Mouse (Mus musculus) common myeloid progenitor, adult 5-6 weeks (primary cell): ENCODE measurements around the gene Atp5f1. TPM values are rescaled to one million over a fixed set of nuclear protein-coding genes. Genes with fewer than 3 reads are reported as not detected.
"Not testable (repeated sequence)": the region's sequence is repeated elsewhere in the genome, so short reads cannot be mapped to it uniquely, and the experiment has no call there.

ENCODE experiments used
- ATAC-seq: replicated peaks from 2 replicates; pipeline ENCODE4 v1.8.0; 2016; ENCODE audit warnings: low read depth, mild to moderate bottlenecking, moderate TSS enrichment, inconsistent platforms; ENCODE audit not compliant: poor library complexity, severe bottlenecking
- total RNA-seq: library from RNA; stranded (forward); fragments of 200-1000, 187-1606 nt; gene quantifications from 2 replicates; pipeline ENCODE4 v1.2.3, GENCODE M21; 2017

Atp5f1 gene
- total RNA-seq = 452 and 491 TPM in 2 replicates

DNA sequence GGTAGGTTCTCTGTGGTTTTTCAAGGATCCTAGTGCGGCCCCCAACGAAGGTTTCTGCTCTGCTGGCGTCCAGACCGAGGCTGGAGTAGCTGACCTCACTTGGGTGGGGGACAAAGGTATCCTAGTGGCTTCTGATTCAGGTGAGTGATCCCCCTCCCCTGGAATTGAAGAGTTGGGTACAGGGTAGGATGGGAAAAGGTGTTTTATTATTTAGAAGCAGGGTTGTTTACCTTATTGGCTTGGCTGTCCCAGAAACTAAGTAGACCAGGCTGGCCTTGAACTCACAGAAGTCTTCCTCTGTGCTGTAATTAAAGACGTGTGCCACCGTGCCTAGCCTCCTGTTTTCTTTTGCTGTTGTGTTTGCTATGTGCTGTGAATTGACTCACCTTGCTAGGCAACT, at the start of gene Atp5f1:
Gene Atp5f1 (minus strand): TSS at position 101 of the 400 bp plus-strand sequence.
- ATAC-seq = no peak

DNA sequence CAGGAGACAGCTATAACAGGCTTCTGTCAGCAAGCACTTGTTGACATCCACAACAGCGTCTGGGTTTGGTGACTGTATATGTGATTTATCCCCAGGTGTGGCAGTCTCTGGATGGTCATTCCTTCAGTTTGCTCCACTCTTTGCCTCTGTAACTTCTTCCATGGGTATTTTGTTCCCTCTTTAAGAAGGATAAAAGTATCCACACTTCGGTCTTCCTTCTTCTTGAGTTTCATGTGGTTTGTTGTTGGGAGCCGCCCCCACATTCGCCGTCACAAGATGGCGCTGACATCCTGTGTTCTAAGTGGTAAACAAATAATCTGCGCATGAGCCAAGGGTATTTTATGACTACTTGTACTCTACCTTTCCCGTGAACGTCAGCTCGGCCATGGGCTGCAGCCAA, 43.5 kb upstream of the Atp5f1 start:
- ATAC-seq = not testable (repeated sequence)

DNA sequence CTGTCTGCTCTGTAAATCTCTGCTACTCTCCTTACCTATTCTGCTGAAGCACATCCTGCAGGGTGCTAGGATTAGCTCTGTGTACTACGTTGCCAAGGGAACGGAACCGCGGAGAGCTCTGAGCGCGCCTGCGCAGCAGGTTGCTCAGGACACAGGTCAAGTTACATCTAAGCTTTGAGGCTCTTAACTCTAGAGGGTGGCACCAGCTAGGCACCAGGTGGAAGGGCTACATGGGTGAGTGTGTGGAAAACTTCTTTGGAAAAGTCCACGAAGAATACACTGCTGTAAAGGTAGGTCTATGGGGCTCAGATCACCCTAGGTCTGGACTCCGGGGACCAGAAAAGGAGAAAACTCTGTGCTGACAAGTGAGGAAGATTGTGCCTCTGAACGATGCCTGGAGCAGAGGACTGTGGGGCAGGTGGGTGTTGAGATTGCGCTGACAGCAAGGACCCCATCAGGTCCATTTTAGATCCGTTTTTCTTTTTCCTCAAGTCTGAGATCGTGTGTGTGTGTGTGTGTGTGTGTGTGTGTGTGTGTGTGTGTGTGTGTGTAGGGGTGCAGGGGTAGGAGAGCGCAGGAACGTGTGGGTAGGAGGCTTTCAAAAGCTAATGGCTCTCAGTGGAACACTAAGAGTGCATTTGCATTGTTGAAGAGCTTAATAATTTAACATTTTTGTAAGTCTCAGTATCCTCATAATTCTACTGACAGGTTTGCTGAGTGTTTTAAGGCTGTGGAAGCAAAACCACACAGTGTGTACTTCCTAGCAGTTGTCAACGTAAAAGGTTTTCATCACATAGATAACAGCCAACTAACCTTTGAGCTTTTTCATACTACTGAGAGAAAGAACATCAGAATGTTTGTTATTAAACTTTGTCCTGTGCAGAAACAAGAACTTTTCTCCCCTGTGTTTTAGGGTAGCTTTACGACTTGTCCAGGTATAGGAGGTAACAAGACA, 41.8 kb upstream of the Atp5f1 start:
- ATAC-seq = peak; percentile 98

DNA sequence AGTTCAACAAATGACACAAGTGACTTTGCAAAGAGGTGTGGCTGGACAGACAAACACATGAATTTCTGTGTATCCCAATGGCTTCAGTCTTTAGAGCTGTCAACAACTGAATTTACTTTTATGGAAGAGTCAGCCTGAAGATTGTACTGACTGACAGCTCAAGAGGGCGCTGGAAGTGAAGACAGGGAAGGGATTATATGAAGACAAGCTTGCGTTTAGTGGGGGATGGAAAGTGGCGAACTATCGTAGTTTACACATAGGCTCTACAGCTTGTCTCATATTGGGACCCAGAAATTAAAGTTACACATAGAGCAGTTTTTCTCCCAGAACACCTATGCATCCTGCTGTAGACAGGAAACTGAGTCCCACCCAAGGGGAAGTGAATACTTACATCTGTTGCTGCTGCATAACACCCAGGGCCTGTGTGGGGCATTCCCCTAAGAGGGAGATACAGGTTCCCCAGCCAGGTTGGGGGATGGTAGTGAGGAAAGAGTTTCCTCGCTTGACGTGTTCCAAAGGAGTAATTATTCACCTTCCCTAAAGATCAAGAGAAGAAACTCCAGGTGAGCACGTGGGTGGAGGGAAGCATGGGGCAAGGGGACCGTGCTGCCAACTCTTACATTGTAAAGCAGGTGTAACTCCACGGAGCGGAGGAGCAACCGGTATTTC, 40.9 kb upstream of the Atp5f1 start:
- peak; percentile 10; the same call in 1 of the 2 replicates for ATAC-seq

DNA sequence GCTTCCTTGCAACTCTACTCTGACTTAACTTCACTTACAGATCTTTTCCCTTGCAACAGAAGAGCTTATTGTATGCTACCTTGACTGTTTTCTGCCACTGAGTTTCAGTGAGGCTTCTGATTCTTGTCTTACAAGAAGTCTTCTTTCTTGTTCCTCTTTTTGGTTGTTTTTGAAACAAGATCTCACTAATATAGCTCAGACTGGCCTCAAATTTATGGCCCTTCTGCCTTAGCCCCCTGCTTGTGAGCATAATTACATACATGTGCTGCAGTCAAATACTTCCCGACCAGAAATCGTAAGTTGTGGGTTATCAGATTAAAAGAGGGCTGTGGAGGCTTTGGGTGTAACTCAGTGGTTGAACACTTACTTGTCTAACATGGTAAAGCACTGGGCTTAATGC, 34.8 kb upstream of the Atp5f1 start:
- ATAC-seq = peak; percentile 74

DNA sequence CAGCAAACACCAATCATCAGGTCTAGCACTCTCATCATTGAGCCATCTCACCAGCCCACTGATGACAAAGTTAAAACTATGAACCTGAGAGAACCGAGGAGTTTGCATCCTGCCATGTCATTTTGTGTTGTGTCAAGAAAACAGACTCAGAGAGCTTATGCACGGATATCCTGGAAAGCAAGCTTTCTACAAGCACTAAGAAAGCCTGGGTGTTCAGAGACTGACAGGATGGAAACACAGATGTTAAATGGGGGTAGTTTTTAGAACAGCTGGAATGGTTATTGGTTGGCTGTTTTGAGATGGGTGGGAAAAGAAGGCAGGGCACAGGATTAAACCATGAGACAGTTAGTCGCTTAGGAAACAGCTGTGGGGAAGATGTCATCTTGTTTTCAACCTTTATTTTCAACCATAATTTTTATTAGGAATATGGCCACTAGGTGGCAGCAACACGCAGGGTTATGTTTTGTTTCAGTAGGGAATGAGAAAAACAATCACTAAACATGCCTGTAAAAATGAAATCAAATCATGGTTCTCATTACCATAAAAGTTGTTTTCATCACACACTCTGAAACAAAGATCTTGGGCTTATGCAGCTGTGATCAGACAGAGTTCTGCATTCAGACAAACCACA, 31.9 kb upstream of the Atp5f1 start:
- ATAC-seq = peak; percentile 71

DNA sequence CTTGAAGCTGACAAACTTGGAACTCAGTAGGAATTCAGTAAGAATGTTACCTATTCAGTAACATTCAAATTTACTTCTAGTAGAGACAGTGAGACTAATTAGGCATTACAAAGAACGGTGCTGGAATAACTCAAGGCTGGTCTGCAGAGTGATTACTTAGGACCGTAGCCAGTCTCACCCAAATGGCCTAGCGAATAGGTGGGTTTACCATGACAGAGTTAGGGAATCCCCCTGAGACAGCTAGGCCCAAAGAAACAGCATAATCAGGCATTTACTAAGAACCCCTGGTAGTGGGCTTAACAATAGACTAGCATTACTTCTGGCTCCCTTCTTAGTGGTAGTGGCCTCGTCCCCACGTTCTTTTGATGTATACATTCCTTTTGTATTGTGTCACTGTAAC, 29.7 kb upstream of the Atp5f1 start:
- not testable (repeated sequence) for ATAC-seq

DNA sequence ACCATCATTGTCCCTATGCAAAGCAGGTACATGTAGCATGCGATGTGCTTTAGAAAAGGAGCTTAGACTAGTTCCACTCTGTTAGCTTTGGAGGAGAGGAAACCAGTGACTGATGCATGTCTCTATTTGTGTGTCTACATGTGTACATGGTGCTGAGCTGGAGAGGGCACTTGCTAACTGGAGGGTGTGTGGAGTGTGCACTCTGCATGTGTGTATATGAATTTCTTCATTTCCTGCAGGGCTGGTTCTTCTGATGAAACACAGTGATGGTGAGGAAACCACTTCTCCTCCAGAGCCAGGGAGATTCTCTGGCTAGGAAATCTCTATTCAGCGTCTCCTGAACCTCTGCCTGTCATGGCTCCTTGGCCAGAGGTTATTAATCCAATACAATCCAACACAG, 14.3 kb upstream of the Atp5f1 start:
- peak; percentile 70 for ATAC-seq

DNA sequence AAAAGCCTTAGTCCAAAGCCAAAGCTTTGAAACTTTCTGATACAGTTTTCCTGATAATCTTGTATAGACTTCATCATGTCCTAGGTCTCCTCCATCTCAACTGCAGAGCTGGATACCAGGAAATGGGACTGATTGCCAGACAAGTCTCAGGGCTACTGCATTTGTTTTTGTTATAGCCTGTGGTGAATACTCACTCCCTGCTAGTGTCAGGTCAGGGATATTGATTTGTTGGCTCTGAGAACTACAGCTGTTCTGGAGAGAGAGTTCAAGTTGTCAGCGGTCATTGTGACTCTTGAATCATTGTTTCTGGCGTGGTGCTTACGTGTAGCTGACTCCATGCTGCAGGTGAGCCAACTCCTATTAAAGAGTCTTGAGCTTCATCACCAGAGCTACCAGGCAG, 13.5 kb upstream of the Atp5f1 start, which contains the start of gene Ovgp1:
Gene Ovgp1 (plus strand): TSS at position 301 of the 400 bp plus-strand sequence.
- no peak for ATAC-seq

DNA sequence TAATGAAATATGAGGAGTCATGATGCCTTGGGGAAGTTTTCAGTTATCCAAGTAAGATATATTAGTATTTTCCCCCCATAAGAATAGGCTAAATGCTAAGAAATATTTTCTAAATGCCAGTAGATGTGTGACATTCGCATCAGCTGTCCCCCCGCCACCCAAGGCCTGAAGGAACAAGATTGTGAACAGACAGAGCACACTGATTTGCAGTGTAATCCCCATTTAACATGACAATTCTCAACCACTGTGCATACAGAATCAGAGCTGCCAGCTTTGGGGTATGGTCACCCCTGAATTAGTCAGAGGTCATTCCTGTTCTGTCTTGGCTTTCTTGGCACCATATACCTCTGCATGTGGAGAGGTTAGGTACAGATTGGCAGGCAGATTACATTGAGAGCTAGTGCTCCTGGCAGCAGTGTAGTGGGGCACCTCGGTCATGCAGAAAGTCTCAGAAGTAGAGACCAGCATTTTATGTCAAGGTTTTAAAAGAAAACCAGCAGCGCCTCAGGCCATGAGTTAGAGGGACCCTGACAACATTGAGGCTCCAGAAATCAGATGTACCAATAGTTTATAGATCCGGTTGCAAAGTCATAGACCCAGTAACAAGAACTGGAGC, 12.0 kb upstream of the Atp5f1 start:
- ATAC-seq = no peak

DNA sequence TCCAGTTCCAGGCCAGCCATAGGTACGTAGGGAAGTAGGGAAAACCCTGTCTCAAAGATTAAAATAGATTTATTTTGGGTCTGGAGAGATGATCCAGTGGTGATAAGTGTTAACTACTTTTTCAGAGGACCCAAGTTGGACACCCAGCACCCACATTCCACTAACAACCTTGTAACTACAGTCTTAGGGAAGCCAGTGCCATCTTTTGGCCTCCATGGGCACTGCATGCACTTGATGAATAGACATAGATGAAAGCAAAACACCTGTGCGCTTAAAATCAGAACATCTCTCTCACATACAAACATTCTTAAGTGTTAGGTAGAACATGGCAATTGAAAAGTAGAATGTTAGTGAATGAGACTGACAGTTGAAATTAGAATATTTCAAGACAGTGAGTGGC, 801 bp upstream of the Atp5f1 start:
- no peak for ATAC-seq

DNA sequence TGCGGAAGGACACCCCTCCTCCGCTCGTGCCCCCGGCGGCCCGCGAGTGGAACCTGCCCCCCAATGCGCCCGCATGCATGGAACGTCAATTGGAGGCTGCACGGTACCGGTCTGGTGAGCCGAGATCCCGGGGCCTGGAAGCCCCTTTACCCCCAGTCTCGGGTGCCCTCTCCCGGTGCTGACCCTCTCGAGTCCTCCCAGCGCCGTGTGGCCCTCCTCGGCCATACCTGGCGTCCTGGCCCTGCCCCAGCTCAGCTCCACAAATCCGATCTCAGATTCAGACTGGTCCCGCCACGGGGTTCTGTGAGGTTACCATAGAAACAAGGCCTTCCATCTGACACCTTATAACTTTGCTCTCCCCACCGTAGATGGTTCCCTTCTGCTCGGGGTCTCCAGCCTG, 314 bp downstream of the Atp5f1 start:
- ATAC-seq = no peak; the same call in 1 of the 2 replicates

DNA sequence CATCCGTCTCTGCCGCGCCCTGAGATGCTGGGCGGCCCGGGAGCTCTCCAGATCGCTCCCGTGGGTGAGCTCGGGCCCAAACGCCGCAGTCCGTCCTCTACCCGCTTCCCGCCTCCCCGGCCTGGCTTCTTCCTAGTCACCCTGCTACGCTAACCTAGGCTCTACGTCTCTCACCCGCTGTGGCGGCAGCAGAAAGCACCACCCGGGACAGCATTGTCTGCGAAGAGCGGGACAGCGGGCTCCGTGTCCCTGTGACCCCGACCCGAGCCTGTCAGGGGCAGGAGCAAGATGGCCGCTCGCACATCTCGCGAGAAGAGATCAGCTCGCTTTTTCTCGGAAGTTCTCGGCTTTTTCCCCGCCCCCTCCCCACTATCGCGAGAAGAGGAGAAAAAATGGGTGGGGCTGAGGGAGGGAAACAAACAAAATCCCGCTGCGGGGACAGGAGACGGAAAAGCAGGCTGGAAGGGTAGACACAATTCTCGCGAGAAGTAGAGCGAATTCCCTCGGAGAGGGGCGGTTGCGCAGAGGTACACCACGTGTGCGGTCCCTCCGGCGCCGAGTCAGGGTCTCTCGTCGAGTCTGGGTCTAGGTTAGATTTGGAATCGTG, 822 bp downstream of the Atp5f1 start, which contains the start of gene Wdr77:
Gene Wdr77 (plus strand): TSS at position 396 of the 607 bp plus-strand sequence.
- peak; percentile 93 for ATAC-seq

DNA sequence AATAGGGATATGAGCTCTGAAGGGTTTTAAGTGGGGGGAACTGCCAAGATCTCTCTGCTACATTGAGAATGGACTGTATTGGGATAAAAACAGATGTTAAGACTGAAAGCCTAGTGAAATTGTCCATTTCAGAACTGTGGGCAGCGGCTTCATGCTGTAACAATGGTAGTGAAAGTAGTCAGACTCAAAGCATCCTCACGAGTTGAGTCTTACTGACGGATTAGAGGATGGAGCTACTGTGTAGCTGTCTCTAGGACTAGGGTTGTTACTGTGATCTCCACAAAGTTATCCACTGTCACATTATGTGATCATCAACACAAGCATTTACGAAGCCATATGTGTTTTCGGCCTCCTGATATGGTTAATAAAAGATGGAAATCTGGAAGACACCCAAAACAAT, 1.7 kb downstream of the Atp5f1 start:
- ATAC-seq = no peak

DNA sequence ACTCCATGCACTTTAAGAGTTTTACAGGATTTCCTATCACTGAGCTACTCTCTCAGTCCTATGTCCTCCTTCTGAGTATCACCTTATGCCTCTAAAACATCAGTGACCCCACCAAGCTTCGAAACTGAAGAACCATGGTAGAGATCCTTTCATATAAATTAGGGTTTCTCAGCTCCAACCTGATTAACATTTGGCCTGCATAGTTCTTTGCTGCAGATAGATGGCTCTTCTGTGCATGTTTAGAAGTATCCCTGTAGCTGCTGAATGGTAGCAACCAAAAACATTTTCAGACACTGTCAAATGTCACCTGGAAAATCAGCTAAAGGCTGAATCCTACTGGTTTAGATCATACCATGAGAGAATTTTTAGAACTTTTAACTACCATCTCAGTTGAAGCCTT, 2.7 kb downstream of the Atp5f1 start:
- no peak for ATAC-seq

DNA sequence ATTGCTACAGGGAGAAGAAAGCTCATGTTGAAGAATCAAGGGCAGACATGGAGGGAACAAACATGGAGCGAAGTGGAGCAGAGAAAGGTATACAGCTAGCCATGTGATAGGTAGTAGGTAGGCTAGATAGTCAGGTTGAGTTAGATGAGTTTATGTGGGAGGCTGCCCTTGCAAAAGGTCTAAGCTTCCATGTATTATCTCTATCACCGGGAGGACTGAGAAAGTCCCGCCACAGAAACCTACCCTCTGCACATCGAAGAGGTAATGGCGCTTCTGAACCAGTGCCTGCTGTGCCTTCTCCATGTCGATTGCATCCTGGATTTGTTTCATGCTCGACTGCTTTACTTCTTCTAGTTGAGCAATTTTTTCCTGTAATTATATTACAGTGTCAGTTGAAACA, 8.6 kb downstream of the Atp5f1 start:
- no peak for ATAC-seq

DNA sequence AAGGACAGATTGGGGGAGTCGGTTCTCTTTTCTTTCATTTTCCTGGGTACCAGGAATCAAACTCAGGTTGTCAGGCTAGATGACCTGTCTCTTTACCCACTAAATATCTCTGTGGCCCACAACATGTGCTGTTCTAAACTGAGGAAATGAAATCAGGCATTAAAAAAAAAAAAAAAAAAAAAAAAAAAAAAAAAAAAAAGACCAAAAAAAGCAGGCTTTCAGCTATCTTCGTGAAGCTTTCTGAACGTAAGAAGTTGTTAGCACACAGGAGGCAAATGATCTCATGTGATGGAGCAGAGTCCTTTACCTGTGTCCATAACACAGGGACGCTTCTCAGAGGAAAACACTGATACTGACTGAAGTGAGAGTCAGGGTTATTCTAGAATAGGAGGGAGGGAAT, 23.8 kb downstream of the Atp5f1 start:
- no peak for ATAC-seq

DNA sequence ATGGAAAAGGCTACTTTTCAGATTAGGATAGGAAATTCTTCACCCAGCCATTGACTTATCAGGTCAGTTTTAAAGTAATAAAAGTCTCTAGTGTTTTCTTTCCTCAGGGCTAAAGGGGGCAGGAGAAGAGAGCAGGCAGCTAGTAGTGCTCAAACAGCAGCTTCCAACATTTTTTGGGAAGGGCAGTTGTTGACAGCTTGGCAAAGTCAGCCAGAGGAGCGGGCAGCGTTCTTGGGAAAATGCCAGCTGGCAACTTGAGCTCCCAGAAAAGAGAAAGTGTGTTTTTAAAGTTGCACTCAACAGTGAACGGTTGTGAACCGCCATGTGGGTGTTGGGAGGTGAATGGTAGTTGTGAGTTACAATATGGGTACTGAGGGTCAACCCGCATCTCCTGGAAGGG, 24.9 kb downstream of the Atp5f1 start:
- ATAC-seq = no peak

DNA sequence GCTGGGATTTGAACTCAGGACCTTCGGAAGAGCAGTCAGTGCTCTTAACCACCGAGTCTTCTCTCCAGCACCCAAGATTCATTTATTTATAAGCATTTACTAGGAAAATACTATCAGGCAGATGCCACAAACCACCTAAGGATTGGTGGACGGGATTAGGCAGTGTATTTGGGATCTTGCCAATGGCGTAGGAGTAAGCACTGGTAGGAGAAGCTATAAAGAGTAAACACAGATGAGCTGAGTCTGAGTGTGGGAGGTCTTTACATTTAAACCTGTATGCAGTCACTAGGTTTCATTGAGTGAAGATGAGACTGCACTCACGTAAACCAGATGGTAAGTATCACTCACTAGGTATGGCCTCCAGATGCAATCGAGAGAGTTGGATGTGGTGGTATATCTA, 26.0 kb downstream of the Atp5f1 start:
- no peak for ATAC-seq
